20 mouse cellular contexts compared by ENCODE assay signal in genomic region chr16:46212504-46212903, GRCm38 (mm10). TPM values are rescaled to one million over a fixed set of nuclear protein-coding genes. Genes with fewer than 3 reads are reported as not detected.
A peak's percentile ranks its signal among the peaks of the same experiment; 100 is the strongest.
DNase-seq lines count a peak whose midpoint lies in the region; ATAC-seq and TF ChIP-seq lines count a peak whose summit lies in the region.
"Had no signal": no experiment of that assay in that cellular context is flagged by ENCODE, and none has a peak within 500 bp of the region (broad histone marks: within the 10 kb centered on the region; RNA-seq: fewer than 3 reads in every experiment).

No protein-coding gene starts in this region.

- intact Hi-C loops in heart, adult 2 months (cut with DNase I): no loop called here
- intact Hi-C loops in gastrocnemius, postnatal 14 days (cut with DNase I; ENCODE audit: low total_unique reads): no loop called here

- TF ChIP-seq CTCF in heart, adult 2 months (IDR thresholded peaks at IDR 0.05): no peak
- TF ChIP-seq CTCF in stomach, postnatal 0 days (IDR thresholded peaks at IDR 0.05; ENCODE audit: low read depth): no peak

- no peaks in the 10 kb centered on the region for H3K79me2 ChIP-seq in heart, adult 2 months (replicated peaks; ENCODE audit: control insufficient read depth, insufficient read depth, low read length)

- H3K9ac ChIP-seq in heart, adult 2 months (ENCODE audit: low read depth, low read length): no peak overlapping the region
- H3K9ac ChIP-seq in stomach, postnatal 0 days (ENCODE audit: low read length): no peak overlapping the region
- H3K9ac ChIP-seq: embryonic facial prominence, embryonic 13.5 days; heart, embryonic 15.5 days had no signal

- no peak overlapping the region for H3K4me2 ChIP-seq in stomach, postnatal 0 days (replicated peaks; ENCODE audit: low read depth)
- H3K4me2 ChIP-seq: embryonic facial prominence, embryonic 13.5 days; heart, embryonic 15.5 days had no signal

- no peak overlapping the region for H3K27ac ChIP-seq in heart, adult 2 months
- H3K27ac ChIP-seq in stomach, postnatal 0 days (replicated peaks): no peak overlapping the region
- H3K27ac ChIP-seq: embryonic facial prominence, embryonic 13.5 days; forebrain, embryonic 10.5 days; heart, embryonic 10.5 days; heart, embryonic 15.5 days had no signal

- H3K9me3 ChIP-seq in stomach, postnatal 0 days (ENCODE audit: control insufficient read depth, low read length): no peaks in the 10 kb centered on the region
- H3K9me3 ChIP-seq: embryonic facial prominence, embryonic 13.5 days; forebrain, embryonic 10.5 days; heart, embryonic 10.5 days; heart, embryonic 15.5 days had no signal

- no peak for TF ChIP-seq EP300 in heart, adult 2 months (IDR thresholded peaks at IDR 0.05; ENCODE audit: insufficient read depth, low read depth, low read length)
- TF ChIP-seq EP300 in stomach, postnatal 0 days (optimal IDR thresholded peaks at IDR 0.05): no peak

- no peak overlapping the region for H3K4me3 ChIP-seq in heart, adult 2 months
- H3K4me3 ChIP-seq in stomach, postnatal 0 days (ENCODE audit: low read depth, low read length): no peak overlapping the region
- H3K4me3 ChIP-seq: embryonic facial prominence, embryonic 13.5 days; forebrain, embryonic 10.5 days; heart, embryonic 10.5 days; heart, embryonic 15.5 days had no signal

- peak; percentile 8 for DNase-seq in heart, adult 8-10 months (ENCODE audit: low spot score)
- no peak for DNase-seq in heart, adult 2 months
- DNase-seq in brain, adult 2 months (ENCODE audit: low read depth, low spot score): peak; percentile 4
- DNase-seq in gastrocnemius, postnatal 14 days: peak; percentile 5
- DNase-seq in stomach, postnatal 0 days (ENCODE audit: low spot score): no peak
- no peak for DNase-seq in retina, postnatal 1 day
- DNase-seq in urinary bladder, postnatal 36 days (ENCODE audit: low spot score in 2 of 2): no peak
- DNase-seq: adrenal gland, postnatal 10 days; cerebellum, adult 11-12 months; cerebellum, adult 9-10 months; cerebellum, postnatal 25 days; kidney, adult 9 months had no signal

- TF ChIP-seq POLR2A in heart, adult 2 months (IDR thresholded peaks at IDR 0.05; ENCODE audit: insufficient read depth, low read depth, low read length): no peak

- 72% methylated on average over 4 of the region's 4 CpGs for WGBS in heart, adult 2 months
- WGBS in stomach, postnatal 0 days: 66% methylated on average over 4 of the region's 4 CpGs

- no peak for ATAC-seq in stomach, postnatal 0 days (ENCODE audit: low FRiP score, low TSS enrichment)
- ATAC-seq: forebrain, embryonic 14.5 days; inflammation-experienced regulatory T-cells, adult 6 months; intestine, postnatal 0 days had no signal

- H3K27me3 ChIP-seq in heart, adult 2 months (ENCODE audit: control insufficient read depth, insufficient read depth, low read length): no peaks in the 10 kb centered on the region
- H3K27me3 ChIP-seq in stomach, postnatal 0 days (ENCODE audit: control insufficient read depth, insufficient read depth, low read length): no peaks in the 10 kb centered on the region
- H3K27me3 ChIP-seq: embryonic facial prominence, embryonic 13.5 days; heart, embryonic 15.5 days had no signal

- no peaks in the 10 kb centered on the region for H3K4me1 ChIP-seq in heart, adult 2 months (ENCODE audit: control insufficient read depth, insufficient read depth, low read length)
- H3K4me1 ChIP-seq in stomach, postnatal 0 days (replicated peaks; ENCODE audit: control insufficient read depth, insufficient read depth): no peaks in the 10 kb centered on the region
- H3K4me1 ChIP-seq: embryonic facial prominence, embryonic 13.5 days; forebrain, embryonic 10.5 days; heart, embryonic 10.5 days; heart, embryonic 15.5 days had no signal

- no peaks in the 10 kb centered on the region for H3K36me3 ChIP-seq in heart, adult 2 months (ENCODE audit: control insufficient read depth, insufficient read depth, low read length)
- H3K36me3 ChIP-seq in stomach, postnatal 0 days (ENCODE audit: control insufficient read depth, insufficient read depth, low read length): no peaks in the 10 kb centered on the region
- H3K36me3 ChIP-seq: embryonic facial prominence, embryonic 13.5 days; forebrain, embryonic 10.5 days; G1E; heart, embryonic 10.5 days; heart, embryonic 15.5 days had no signal

RNA-seq across cellular contexts. Expression of gene Gm4737, which starts 57.6 kb away (rescaled TPM):
- 10 to 100 TPM; 10.0 to 12.8 (median 12.0) TPM for total RNA-seq in heart, adult 8-10 months (2022)
- total RNA-seq in heart, adult 2 months (2021): 10 to 100 TPM in 1 of 2 experiments, 1 to 10 TPM in 1; 9.7 to 12.8 TPM
- polyA plus RNA-seq in heart, adult 2 months (2012; rRNA removed): 4.5 and 12.2 TPM in 2 replicates
- total RNA-seq in gastrocnemius, postnatal 14 days (2021): 10 to 100 TPM; 18.9 to 20.1 TPM
- polyA plus RNA-seq in stomach, postnatal 0 days (2015; fragmentation: Nextera tagmentation; extraction: Ambion mirVana): 1.3 and 2.0 TPM in 2 replicates

Comparison
In these comparisons a context has a peak if more than half of its experiments do, and no peak if none do; other contexts are left out.
1. DNase-seq: peak in heart, adult 8-10 months (single experiment), brain, adult 2 months (single experiment) and gastrocnemius, postnatal 14 days (single experiment); none in heart, adult 2 months (0 of 2), stomach, postnatal 0 days (single experiment), retina, postnatal 1 day (single experiment) and urinary bladder, postnatal 36 days (0 of 2).